Mouse (Mus musculus) effector memory CD4-positive, alpha-beta T cell, adult 5 months (primary cell): ENCODE measurements around the gene Slc16a6. TPM values are rescaled to one million over a fixed set of nuclear protein-coding genes. Genes with fewer than 3 reads are reported as not detected.

Experiments used
- polyA plus RNA-seq: library from polyadenylated mRNA; unstranded; fragments of 100-300 nt; shearing (Covaris generic); gene quantifications from one replicate; pipeline ENCODE4 v1.2.1, GENCODE M21; 2017

The Slc16a6 gene
- polyA plus RNA-seq = 23.2 TPM

GRCm38 (mm10) chr11:109473171-109474085 lies at the start of gene Slc16a6, which contains the start of gene Arsg:
Gene Slc16a6 (minus strand): TSS chr11:109473598.
Gene Arsg (plus strand): TSS chr11:109473374.

GRCm38 (mm10) chr11:109425392-109426271 lies 47.8 kb downstream of the Slc16a6 start, which contains the start of gene Amz2:
Gene Amz2 (plus strand): TSS chr11:109425946.

GRCm38 (mm10) chr11:109413617-109414016 lies 59.8 kb downstream of the Slc16a6 start, which contains the start of gene 9930022D16Rik:
Gene 9930022D16Rik (plus strand): TSS chr11:109413917.

Other genes with a start within 250 kb of the Slc16a6 start
- gene Rgs9, start 175.5 kb downstream of the Slc16a6 start, polyA plus RNA-seq = 1.1 TPM
- gene Gna13, start 110.8 kb downstream of the Slc16a6 start, polyA plus RNA-seq = 410 TPM
- gene 9930022D16Rik, start 59.7 kb downstream of the Slc16a6 start, polyA plus RNA-seq = 1.1 TPM
- 99.7 TPM for gene Amz2, start 47.7 kb downstream of the Slc16a6 start, polyA plus RNA-seq
- 0.99 TPM for gene Arsg, start 224 bp downstream of the Slc16a6 start, polyA plus RNA-seq
- 0.54 TPM for gene Wipi1, start 138.4 kb upstream of the Slc16a6 start, polyA plus RNA-seq
- 613 TPM for gene Prkar1a, start 175.8 kb upstream of the Slc16a6 start, polyA plus RNA-seq
- 2.8 TPM for gene Fam20a, start 248.7 kb upstream of the Slc16a6 start, polyA plus RNA-seq